Mouse (Mus musculus): ENCODE measurements around the gene Parp9. TPM values are rescaled to one million over a fixed set of nuclear protein-coding genes. Genes with fewer than 3 reads are reported as not detected.

The Parp9 gene
- total and polyA plus RNA-seq, 2 experiments: 13.7 to 63.5 TPM

GRCm38 (mm10) chr16:35933181-35933580, 5.1 kb upstream of the Parp9 start:
- H3K9ac ChIP-seq (ENCODE audit: low read depth, low read length): peak overlapping the region; percentile 17
- H3K36me3 ChIP-seq (ENCODE audit: control insufficient read depth, insufficient read depth, low read length): peaks cover 46% of the 10 kb centered on the region
- no peak for TF ChIP-seq CTCF (IDR thresholded peaks at IDR 0.05; ENCODE audit: low read depth, low read length)
- TF ChIP-seq POLR2A (IDR thresholded peaks at IDR 0.05; ENCODE audit: extremely low read depth, insufficient read depth, low read length): no peak
- peaks cover 8% of the 10 kb centered on the region; the same call in 1 of the 2 replicates for H3K79me2 ChIP-seq (ENCODE audit: control insufficient read depth, insufficient read depth, low read length)
- no peaks in the 10 kb centered on the region for H3K27me3 ChIP-seq (ENCODE audit: control insufficient read depth, insufficient read depth, low read length)
- WGBS: 47% methylated on average over 10 of the region's 10 CpGs
- no peak overlapping the region for H3K4me3 ChIP-seq (ENCODE audit: insufficient read depth, low read depth, low read length)
- peaks cover 30% of the 10 kb centered on the region for H3K4me1 ChIP-seq (ENCODE audit: control insufficient read depth, insufficient read depth, low read length)
- DNase-seq (ENCODE audit: extremely low read depth, low read depth, low spot score): peak; percentile 80
- peak overlapping the region; percentile 93 for H3K27ac ChIP-seq (replicated peaks; ENCODE audit: insufficient read depth, low read depth, low read length)

DNA sequence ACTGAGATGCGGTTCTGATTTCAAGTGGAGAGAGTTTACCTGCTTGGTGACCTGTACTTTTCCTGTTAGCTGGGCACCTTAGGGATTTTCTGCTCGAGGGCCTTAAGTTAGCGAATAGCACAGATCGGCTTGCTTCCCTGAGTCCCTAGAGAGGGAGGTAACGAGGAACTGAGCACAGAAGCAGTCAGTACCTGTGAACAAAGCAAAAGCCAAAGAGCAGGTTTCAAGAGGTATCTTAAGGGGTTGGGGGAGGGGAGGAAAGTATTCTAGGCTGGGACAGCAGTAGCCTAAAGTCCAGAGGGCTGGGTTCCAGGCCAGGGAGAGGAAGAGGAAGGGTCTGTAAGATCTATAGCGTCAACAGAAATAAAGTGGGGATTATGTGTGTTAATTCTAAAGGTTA, 991 bp downstream of the Parp9 start:
- H3K27me3 ChIP-seq (ENCODE audit: control insufficient read depth, insufficient read depth, low read length): no peaks in the 10 kb centered on the region
- peak overlapping the region; percentile 89 for H3K9ac ChIP-seq (ENCODE audit: low read depth, low read length)
- peaks cover 10% of the 10 kb centered on the region for H3K4me1 ChIP-seq (ENCODE audit: control insufficient read depth, insufficient read depth, low read length)
- TF ChIP-seq POLR2A (IDR thresholded peaks at IDR 0.05; ENCODE audit: extremely low read depth, insufficient read depth, low read length) (no peak), CTCF (IDR thresholded peaks at IDR 0.05; ENCODE audit: low read depth, low read length) (no peak)
- H3K36me3 ChIP-seq (ENCODE audit: control insufficient read depth, insufficient read depth, low read length): peaks cover 26% of the 10 kb centered on the region; the same call in 1 of the 2 replicates
- peaks cover 24% of the 10 kb centered on the region; the same call in 1 of the 2 replicates for H3K79me2 ChIP-seq (ENCODE audit: control insufficient read depth, insufficient read depth, low read length)
- H3K4me3 ChIP-seq (ENCODE audit: insufficient read depth, low read depth, low read length): peak overlapping the region; percentile 67
- peak overlapping the region; percentile 87 for H3K27ac ChIP-seq (replicated peaks; ENCODE audit: insufficient read depth, low read depth, low read length)
- under 1% methylated on average over 6 of the region's 6 CpGs for WGBS
- peak; percentile 61 for DNase-seq (ENCODE audit: extremely low read depth, low read depth, low spot score)

DNA sequence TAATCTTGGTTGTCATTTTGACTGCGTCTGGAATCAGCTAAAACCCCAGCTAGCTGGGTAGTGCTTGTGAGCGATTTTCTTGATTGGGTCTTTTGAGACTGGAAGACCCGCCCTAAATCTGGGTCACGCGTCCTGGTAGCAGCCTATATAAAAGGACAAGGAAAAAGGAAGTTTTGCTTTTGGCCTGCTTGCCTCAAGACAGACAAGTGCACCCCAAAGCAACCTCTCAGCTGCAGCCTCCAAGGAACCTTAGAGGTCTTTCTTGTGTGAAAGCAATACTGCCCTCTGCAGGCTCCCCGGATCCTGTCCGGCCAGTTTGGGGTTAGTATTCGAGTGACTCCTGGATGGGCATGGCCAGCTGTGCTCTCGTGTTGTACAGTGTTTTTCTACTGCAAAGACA, 1.4 kb downstream of the Parp9 start:
- Histone ChIP-seq H3K4me1 (ENCODE audit: control insufficient read depth, insufficient read depth, low read length) (peaks cover 10% of the 10 kb centered on the region), H3K36me3 (ENCODE audit: control insufficient read depth, insufficient read depth, low read length) (peaks cover 24% of the 10 kb centered on the region; the same call in 1 of the 2 replicates), H3K4me3 (ENCODE audit: insufficient read depth, low read depth, low read length) (peak overlapping the region; percentile 67), H3K79me2 (ENCODE audit: control insufficient read depth, insufficient read depth, low read length) (peaks cover 24% of the 10 kb centered on the region; the same call in 1 of the 2 replicates), H3K27me3 (ENCODE audit: control insufficient read depth, insufficient read depth, low read length) (no peaks in the 10 kb centered on the region), H3K27ac (replicated peaks; ENCODE audit: insufficient read depth, low read depth, low read length) (peak overlapping the region; percentile 87), H3K9ac (ENCODE audit: low read depth, low read length) (peak overlapping the region; percentile 89)
- TF ChIP-seq CTCF (IDR thresholded peaks at IDR 0.05; ENCODE audit: low read depth, low read length) (peak; percentile 84), POLR2A (IDR thresholded peaks at IDR 0.05; ENCODE audit: extremely low read depth, insufficient read depth, low read length) (0 out of 2 replicates have a peak, but pooled peaks have one; percentile 18)
- WGBS: under 1% methylated on average over 9 of the region's 9 CpGs
- peak; percentile 82 for DNase-seq (ENCODE audit: extremely low read depth, low read depth, low spot score)

DNA sequence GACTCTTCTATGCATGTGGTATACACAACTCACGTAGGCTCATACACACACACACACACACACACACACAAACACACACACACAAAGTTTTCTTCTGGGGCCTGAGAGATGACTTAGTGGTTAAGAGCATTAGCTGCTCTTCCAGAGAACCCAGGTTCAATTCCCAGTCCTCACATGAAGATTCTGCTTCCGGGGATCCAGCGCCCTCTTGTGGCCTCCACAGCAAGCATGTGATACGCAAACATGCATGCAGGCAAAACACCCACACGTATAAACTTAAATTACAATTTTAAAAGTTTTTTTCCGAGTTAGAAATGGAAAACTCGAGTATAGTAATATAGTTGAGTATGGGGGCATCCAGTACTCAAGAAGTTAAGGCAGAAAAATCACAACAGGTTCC, 3.1 kb downstream of the Parp9 start:
- no peak overlapping the region for H3K9ac ChIP-seq (ENCODE audit: low read depth, low read length)
- H3K36me3 ChIP-seq (ENCODE audit: control insufficient read depth, insufficient read depth, low read length): peaks cover 26% of the 10 kb centered on the region
- 78% methylated on average over 7 of the region's 7 CpGs for WGBS
- peaks cover 19% of the 10 kb centered on the region; the same call in 1 of the 2 replicates for H3K79me2 ChIP-seq (ENCODE audit: control insufficient read depth, insufficient read depth, low read length)
- H3K27me3 ChIP-seq (ENCODE audit: control insufficient read depth, insufficient read depth, low read length): no peaks in the 10 kb centered on the region
- H3K27ac ChIP-seq (replicated peaks; ENCODE audit: insufficient read depth, low read depth, low read length): no peak overlapping the region
- peaks cover 7% of the 10 kb centered on the region for H3K4me1 ChIP-seq (ENCODE audit: control insufficient read depth, insufficient read depth, low read length)
- no peak for TF ChIP-seq POLR2A (IDR thresholded peaks at IDR 0.05; ENCODE audit: extremely low read depth, insufficient read depth, low read length)
- TF ChIP-seq CTCF (IDR thresholded peaks at IDR 0.05; ENCODE audit: low read depth, low read length): peak; percentile 74
- H3K4me3 ChIP-seq (ENCODE audit: insufficient read depth, low read depth, low read length): no peak overlapping the region
- peak; percentile 40 for DNase-seq (ENCODE audit: extremely low read depth, low read depth, low spot score)

DNA sequence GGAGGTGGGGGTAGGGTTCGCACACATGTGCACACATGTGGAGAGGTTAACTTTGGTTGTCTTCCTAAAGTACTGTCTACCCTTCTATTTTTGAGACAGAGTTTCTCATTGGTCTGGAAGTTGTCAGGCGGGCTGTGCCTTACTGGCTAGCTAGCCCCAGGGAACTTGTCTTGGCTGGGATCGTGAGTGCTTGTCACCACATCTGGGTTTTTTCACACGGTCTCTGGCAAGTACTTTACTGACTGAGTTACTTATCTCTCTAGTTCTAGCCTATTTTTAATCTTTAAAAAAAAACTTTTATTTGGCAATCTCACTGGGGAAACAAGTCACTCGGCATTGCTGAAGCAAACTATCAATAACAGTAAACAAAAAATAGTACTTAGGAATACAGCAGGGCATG, 11.0 kb downstream of the Parp9 start:
- peak; percentile 79 for DNase-seq (ENCODE audit: extremely low read depth, low read depth, low spot score)
- TF ChIP-seq CTCF (IDR thresholded peaks at IDR 0.05; ENCODE audit: low read depth, low read length) (no peak), POLR2A (IDR thresholded peaks at IDR 0.05; ENCODE audit: extremely low read depth, insufficient read depth, low read length) (no peak)
- Histone ChIP-seq H3K4me1 (ENCODE audit: control insufficient read depth, insufficient read depth, low read length) (peaks cover 5% of the 10 kb centered on the region), H3K36me3 (ENCODE audit: control insufficient read depth, insufficient read depth, low read length) (peaks cover 53% of the 10 kb centered on the region), H3K4me3 (ENCODE audit: insufficient read depth, low read depth, low read length) (no peak overlapping the region), H3K9ac (ENCODE audit: low read depth, low read length) (no peak overlapping the region), H3K79me2 (ENCODE audit: control insufficient read depth, insufficient read depth, low read length) (peaks cover 11% of the 10 kb centered on the region; the same call in 1 of the 2 replicates), H3K27me3 (ENCODE audit: control insufficient read depth, insufficient read depth, low read length) (no peaks in the 10 kb centered on the region), H3K27ac (replicated peaks; ENCODE audit: insufficient read depth, low read depth, low read length) (no peak overlapping the region)
- WGBS: 29% methylated on average over 5 of the region's 5 CpGs

GRCm38 (mm10) chr16:35951216-35951615, 12.9 kb downstream of the Parp9 start:
- Histone ChIP-seq H3K27ac (replicated peaks; ENCODE audit: insufficient read depth, low read depth, low read length) (no peak overlapping the region), H3K79me2 (ENCODE audit: control insufficient read depth, insufficient read depth, low read length) (peaks cover 11% of the 10 kb centered on the region; the same call in 1 of the 2 replicates), H3K36me3 (ENCODE audit: control insufficient read depth, insufficient read depth, low read length) (peaks cover 67% of the 10 kb centered on the region), H3K4me1 (ENCODE audit: control insufficient read depth, insufficient read depth, low read length) (peaks cover 5% of the 10 kb centered on the region), H3K4me3 (ENCODE audit: insufficient read depth, low read depth, low read length) (no peak overlapping the region), H3K27me3 (ENCODE audit: control insufficient read depth, insufficient read depth, low read length) (no peaks in the 10 kb centered on the region), H3K9ac (ENCODE audit: low read depth, low read length) (no peak overlapping the region)
- WGBS: 96% methylated on average over 3 of the region's 3 CpGs
- no peak for DNase-seq (ENCODE audit: extremely low read depth, low read depth, low spot score)
- no peak for TF ChIP-seq POLR2A (IDR thresholded peaks at IDR 0.05; ENCODE audit: extremely low read depth, insufficient read depth, low read length)
- TF ChIP-seq CTCF (IDR thresholded peaks at IDR 0.05; ENCODE audit: low read depth, low read length): no peak
